Mouse (Mus musculus) induced T-regulatory cell, adult 2 months (primary cell): ENCODE measurements around the gene Tmco4.

Experiments used
- DNase-seq: peaks from one replicate; pipeline ENCODE4 v3.0.0-alpha.2; 2012; ENCODE audit warnings: low read depth

Gene Tmco4

DNA sequence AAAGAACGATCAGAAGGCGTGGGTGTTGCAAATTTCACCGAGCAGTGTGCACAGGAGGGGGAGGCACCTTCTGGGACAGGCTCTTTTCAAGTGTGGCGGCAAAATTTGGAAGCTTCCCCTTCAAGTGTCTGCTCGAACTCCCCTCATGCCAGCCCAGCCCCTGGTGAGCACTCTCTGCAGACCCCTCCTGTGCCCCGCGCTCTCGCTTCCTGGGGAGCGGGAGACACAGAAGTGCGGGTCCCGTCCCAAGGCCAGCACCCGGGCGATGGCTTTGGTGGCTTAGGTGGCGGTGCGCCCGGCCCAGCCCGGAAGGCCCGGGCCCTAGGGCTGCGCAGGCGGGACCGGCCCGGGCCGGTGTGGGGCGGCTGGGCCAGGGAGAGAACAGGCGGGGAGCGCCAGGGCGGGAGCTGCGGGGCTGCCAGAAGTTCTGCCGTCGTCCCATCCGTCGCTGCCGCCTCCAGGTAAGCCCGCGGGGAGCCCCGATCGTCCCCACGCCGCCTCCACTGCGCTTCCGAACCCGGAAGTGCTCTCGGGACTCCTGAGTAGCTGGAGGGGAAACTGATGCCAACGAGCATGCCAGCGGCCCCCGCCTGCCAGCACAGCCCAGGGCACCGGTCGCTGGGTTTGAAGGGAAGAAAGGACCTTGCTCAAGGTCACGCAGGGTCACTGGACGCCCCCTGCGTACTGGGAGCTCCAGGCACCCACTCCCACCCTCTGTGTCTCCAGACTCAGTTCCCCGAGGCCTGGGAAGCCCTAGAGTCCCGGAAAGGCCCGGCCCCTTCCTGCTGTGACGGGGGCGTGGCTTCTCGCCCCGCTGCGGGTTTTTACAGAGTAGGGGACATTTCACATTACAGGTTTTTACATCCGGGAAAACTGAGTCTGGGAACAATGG lies at the start of gene Tmco4:
TSS of gene Tmco4 (plus strand) at position 62 of the 892 bp plus-strand sequence.
- DNase-seq = peak; percentile 94

- DNase-seq = no peak
Observed at GRCm38 (mm10) chr4:138925561-138925960, 47.1 kb upstream of the Tmco4 start.

DNA sequence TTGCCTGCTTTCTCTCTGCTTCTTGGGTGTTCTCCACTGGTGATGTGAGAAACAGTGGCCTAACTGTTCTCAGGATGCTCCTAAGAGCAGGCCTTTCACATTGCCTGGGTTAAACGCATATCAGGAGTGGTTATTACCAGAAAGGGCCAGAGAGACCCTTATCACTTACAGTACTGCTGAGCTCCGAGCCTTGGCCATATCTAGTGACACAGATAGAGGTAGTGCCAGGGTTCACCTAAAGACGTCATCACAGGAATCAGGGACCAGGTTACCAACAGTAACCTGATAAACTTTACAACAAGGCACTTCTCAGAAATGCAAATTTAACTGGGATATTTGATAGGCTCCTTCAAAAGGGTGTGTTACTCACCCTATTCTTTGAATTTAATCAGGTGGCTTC lies 38.8 kb upstream of the Tmco4 start:
- DNase-seq = no peak

DNA sequence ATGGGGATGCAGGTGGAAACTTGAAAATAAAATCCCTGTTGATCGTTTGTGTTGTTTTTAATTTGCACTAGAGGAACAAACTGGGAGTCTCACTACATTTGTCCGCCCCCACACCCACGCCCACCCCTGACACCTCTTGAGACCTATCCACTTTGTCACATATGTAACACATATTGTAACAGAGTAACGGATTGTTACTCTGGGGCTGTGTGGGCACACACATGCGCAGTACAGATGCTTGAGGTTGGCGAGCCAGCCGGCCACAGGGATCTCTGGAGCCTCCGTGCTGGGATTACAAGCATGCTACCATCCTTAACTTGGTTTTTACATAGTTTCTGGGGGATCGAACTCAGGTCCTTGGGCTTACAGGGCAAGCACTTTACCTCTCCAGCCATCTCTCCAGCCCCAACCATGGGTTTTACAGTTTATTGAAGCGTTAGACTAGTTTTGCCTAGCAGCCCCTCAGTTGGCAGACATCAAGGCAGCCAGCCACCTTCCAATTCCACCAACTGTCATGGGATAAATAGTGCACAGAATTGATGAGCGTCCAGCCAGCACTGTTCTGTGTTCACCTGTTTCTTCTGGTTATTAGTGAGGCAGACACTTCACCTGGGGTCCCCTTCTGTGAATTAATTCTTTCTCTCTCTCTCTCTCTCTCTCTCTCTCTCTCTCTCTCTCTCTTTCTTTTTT lies 38.1 kb upstream of the Tmco4 start:
- no peak for DNase-seq

DNA sequence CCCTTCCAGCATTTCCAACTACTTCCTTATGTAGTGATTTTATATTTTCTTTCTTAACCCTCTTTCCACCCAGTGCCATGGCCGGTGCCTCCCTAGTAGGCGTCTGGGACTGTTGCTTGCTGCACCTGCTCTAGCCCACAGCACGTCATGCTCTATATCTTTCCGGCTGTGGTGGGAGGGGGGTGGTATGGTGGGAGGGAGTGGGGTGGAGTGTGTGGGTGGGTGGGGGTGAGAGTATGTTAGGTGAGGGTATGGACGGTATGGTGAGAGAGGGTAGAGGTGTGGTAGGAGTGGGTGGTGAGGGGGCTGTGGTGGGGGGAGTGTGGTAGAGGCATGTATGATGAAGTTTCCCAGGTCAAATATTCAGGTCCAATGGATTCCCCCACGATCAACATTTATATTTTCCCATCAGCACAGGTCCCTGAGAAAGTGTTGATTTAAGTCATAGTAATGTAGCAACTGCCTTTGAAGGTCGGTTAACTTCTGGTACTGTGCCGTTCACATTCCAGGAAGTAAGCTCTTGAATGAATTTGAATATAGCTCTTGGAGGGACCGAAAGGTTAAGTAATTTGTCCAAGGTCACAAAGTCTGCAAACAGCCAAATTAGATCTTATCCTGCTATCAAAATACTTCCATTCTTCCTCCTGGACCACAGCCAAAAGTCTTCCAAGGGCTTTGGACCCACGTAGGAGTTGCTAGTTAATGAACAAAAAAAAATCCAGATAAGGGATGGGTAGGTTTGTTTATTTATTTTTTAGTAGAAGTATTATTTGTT lies 34.0 kb upstream of the Tmco4 start:
- peak; percentile 33 for DNase-seq

DNA sequence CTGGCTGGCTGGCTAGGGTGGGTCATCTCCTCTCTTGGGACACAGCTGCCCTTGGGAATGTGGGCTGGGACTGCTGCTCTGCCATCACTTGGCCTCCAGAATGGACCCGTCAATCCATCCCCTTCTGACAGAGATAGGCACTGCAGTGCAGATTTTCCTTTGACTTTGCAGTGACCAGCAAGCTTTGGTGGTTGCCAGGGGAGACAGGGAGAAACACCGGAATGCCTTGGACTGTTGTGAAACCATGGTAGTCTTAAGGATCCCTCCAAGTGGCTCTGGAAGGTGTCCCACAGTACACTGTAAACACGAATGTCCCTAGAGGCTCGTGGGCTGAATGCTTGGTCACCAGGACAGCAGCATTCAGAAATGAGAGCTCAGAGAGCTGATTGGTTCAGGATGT lies 33.2 kb upstream of the Tmco4 start:
- DNase-seq = no peak

GRCm38 (mm10) chr4:138941401-138941800 lies 31.3 kb upstream of the Tmco4 start:
- DNase-seq = peak; percentile 29

- peak; percentile 22 for DNase-seq
Observed at GRCm38 (mm10) chr4:138941966-138942365, 30.7 kb upstream of the Tmco4 start.

GRCm38 (mm10) chr4:138943730-138944129 lies 29.0 kb upstream of the Tmco4 start:
- peak; percentile 99 for DNase-seq

- DNase-seq = no peak
Observed at GRCm38 (mm10) chr4:138948257-138948656, 24.4 kb upstream of the Tmco4 start.

GRCm38 (mm10) chr4:138958612-138959011 lies 14.1 kb upstream of the Tmco4 start:
- no peak for DNase-seq

DNA sequence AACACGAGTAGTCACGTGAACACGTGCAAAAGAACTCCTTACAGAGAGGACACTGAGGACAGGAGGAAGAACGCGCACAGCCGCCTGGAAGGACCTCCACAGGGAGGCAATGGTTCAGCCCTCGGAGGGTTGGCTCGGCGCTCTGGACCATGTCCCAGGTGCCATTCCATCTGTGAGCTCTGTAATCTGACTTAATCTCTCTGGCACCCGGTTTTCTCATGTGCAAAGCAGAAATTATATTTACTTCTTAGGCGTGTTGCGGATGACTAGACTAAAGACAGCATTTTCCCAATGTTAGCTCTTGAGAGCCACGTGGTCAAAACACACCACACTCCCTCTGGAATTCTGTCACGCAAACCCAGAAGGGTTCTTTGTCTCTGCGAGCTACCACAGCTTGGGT lies 13.6 kb upstream of the Tmco4 start:
- DNase-seq = no peak

- no peak for DNase-seq
Observed at GRCm38 (mm10) chr4:138959926-138960325, 12.8 kb upstream of the Tmco4 start.

- DNase-seq = peak; percentile 29
Observed at GRCm38 (mm10) chr4:138962719-138963118, 10.0 kb upstream of the Tmco4 start.

- no peak for DNase-seq
Observed at GRCm38 (mm10) chr4:138965871-138966270, 6.8 kb upstream of the Tmco4 start.

DNA sequence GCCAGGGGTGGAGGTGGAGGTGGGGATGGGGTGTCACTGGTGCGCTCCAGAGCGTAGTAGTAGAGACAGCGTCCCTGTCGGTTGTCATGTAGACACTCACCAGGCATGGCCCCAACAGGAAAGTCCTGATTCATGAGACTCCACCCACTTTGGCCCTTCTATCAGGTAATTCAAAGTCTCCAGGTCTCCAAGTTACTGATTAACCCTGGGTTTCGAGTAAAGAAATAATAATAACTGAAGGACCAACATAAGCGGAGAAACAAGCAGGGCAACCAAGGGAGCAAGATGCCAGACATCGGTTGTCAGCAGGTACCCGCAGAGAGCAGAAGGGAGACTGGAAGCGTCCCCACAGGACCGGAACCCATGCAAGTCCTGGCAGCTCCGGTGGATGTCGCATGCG lies 5.8 kb upstream of the Tmco4 start, which contains the start of gene Rnf186:
TSS of gene Rnf186 (plus strand) at position 247 of the 400 bp plus-strand sequence.
- DNase-seq = no peak

- DNase-seq = no peak
Observed at GRCm38 (mm10) chr4:138967485-138967884, 5.2 kb upstream of the Tmco4 start.

DNA sequence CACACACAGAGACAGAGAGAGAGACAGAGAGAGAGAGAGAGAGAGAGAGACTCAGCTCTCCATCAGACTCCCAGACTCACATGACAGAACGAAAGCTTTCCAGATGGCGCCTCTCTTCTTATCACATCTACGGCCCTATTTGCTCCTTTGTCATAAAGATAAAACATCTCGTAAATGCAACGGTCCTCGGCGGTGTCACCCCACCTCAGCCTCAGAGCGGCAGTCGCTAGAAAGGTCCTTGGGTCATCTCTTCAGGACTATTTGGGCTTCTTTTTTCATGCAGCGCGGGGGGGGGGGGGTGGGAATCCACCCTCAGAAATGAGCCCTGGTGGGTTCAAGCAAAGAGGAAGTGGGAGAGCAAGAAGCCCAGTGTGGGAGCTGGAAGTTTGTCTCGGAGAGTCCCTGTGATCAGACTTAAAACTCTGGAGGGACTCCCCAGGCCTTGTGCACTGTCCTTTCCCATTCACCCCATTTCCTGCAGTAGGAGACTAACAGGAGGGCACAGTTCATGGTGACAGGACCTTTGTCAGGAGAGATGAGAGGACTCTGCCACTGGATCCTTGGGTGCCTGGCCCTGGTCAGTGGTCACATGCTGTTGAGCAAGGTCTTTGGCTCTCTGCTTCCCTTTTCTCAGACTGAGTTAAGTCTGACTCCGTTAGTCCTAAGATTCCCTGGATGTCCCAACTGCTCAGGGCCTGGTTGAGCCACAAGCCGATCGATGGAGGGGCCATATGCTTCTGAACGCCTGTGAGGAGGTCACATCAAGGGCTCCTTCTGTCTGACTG lies 3.7 kb upstream of the Tmco4 start:
- no peak for DNase-seq

- no peak for DNase-seq
Observed at GRCm38 (mm10) chr4:138969736-138970135, 3.0 kb upstream of the Tmco4 start.

GRCm38 (mm10) chr4:138971371-138971770 lies 1.3 kb upstream of the Tmco4 start:
- DNase-seq = no peak

DNA sequence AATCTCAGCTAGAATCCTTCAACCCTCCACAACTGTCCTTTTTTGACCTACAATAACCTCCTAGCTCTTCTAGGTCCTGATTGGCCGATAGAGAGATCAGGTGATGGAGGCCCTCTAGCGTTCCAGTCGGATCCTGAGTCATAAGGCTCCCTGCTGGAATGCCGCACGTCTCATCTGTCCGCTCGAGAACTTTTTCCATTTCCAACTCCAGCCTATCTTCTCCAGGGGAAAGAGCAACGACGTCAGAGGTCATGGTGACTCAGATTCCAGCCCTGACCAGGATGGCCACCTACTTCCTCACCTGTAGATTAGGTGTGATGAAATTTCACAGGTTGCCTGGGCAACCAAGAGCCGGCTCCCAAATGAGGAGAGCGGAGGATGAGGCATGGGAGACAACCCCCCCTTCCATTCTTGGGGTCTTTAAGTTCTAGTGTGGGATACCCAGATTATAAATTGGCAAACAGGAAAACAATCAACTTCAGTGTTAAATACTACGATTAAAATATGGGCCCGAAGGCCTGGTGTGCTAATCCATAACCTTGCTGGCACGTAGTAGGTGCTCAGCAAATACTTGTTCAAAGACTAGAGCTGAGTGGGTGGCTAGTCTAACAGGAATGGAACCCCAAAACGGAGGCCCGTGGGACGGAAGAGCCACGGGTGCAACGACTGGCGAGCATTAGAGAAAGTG lies 405 bp upstream of the Tmco4 start:
- DNase-seq = peak; percentile 77
